Mouse (Mus musculus): ENCODE data around the gene Lyz1.
"Not testable (repeated sequence)": the region's sequence is repeated elsewhere in the genome, so short reads cannot be mapped to it uniquely, and the experiment has no call there.

Gene Lyz1

DNA sequence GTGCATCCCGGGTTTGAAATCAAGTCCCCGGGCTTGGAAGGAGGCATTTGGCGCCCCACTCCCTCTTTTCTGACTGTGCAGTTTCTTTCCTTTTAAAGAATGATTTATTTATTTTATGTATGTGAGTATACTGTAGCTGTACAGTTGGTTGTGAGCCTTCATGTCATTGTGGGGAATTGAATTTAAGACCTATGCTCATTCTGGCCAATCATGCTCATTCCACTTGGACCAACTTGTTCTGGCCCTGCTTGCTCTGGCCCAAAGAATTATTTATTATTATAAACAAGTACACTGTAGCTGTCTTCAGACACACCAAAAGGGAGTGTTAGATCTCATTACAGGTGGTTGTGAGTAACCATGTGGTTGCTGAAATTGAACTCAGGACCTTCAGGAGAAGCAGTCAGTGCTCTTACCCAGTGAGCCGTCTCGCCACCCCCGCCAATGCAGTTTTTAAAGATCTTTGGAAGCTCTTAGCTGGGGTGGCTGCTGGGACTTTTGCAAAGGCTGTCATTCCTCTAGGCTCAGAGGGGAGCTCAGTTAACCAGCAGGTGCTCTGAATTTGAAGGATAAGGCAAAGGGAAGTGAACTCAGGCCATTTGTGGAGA lies 6.2 kb downstream of the Lyz1 start:
- DNase-seq, result no peak

DNA sequence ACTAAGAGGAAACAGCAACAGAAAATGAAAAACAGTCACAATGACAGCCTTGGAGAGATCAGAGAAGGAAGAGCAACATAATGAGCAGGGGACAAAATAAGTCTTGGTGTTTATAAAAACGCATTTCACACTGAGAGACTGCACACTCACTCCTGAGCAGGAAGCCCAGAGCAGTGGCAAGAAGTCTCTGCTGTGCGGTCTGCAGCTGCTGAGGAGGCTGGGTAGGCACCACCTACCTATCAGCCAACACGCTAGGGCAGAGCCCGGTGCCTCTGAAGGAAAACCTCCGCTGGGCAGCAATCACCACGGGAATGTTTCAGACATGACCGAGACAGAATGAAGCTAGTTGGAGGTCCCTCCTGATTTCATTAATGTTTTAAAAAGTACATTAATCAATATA lies 7.1 kb downstream of the Lyz1 start:
- DNase-seq, result not testable (repeated sequence)

DNA sequence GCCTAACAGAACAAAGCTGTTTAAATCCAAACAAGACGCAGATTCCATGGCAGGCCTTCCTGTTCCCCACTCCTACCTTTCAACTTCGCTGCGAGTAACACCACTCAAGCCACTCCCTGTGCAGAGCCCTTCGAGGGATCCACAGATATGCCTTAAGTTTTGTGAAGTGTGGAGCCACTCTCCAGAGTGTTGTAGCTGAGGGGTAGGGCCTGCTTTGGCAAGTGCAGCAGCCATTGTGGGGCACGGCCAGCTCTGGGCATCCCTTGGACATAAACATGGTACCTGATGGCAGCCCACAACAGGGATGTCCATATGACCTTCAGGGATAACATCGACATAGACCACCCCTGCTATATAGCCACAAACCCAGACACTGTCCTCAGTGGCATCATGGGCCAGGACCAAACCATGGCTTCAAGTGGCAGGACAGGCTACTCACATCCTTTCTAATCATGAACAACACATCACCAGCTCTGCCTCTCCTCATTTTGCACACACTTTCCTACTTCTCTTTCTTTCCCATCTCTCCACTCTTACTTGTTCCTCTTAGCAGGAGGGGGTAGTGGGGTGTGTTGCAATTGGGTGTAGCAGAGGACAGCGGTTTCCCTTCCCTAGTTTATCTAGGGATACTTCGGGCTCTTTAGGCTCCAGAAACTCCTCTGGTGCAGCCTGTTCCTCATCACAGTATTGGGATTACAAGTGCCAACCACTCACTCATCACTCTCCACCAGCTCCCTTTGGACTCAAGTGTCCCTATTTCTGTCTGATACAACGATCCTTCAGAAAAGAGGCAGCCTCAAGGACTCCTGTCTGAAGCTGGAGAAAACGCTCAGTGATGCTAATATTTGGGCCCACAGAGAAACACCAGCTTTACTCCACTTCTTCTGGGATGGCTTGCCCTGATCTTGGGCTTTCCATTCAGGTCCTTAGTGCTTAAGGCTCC lies 7.8 kb downstream of the Lyz1 start:
- no peak for DNase-seq

GRCm38 (mm10) chr10:117283871-117284577 lies 8.6 kb downstream of the Lyz1 start:
- no peak for DNase-seq

- DNase-seq, result not testable (repeated sequence)
Observed at GRCm38 (mm10) chr10:117283196-117283595, 9.5 kb downstream of the Lyz1 start.

GRCm38 (mm10) chr10:117282551-117282950 lies 10.1 kb downstream of the Lyz1 start:
- DNase-seq, result no peak

- DNase-seq, result peak in 1 of 2 experiments; percentile 2
Observed at GRCm38 (mm10) chr10:117282049-117282448, 10.6 kb downstream of the Lyz1 start, which contains the start of gene Lyz2. Gene Lyz2 (minus strand): TSS chr10:117282321.

GRCm38 (mm10) chr10:117281381-117281920 lies 11.2 kb downstream of the Lyz1 start:
- DNase-seq, result no peak

GRCm38 (mm10) chr10:117280000-117280399 lies 12.7 kb downstream of the Lyz1 start:
- DNase-seq, result no peak

- not testable (repeated sequence) for DNase-seq
Observed at GRCm38 (mm10) chr10:117278510-117278909, 14.2 kb downstream of the Lyz1 start.

- not testable (repeated sequence) for DNase-seq
Observed at GRCm38 (mm10) chr10:117277779-117278178, 14.9 kb downstream of the Lyz1 start.

DNA sequence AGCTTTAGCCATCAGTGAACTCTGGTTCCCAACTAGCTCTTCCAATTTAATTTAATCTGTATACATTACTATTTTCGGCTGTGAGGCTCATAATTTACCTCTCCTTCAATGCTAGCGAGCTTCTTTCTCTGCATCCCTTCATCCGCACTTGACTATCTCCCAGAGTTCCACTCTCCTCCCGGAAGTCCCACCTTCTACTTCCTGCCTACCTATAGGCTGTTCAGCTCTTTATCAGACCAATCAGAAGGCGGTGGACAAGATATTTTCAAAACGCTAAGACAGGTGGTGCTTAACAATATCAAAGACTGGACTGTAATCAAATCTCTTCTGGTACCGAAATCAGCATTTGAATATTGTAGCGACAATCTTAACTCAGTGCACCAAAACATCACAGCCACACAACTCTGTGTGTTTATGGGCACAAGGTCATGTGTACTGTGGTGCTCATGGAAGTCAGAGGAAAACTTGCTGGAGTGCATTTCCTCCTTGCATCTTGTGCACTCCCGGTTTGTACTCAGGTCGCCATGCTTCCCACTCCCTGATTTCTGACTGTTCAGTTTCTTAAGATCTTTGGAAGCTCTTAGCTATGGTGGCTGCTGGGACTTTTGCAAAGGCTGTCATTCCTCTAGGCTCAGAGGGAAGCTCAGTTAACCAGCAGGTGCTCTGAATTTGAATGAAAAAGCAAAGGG lies 16.8 kb downstream of the Lyz1 start:
- DNase-seq, result no peak

GRCm38 (mm10) chr10:117274645-117275044 lies 18.0 kb downstream of the Lyz1 start:
- DNase-seq, result not testable (repeated sequence)

DNA sequence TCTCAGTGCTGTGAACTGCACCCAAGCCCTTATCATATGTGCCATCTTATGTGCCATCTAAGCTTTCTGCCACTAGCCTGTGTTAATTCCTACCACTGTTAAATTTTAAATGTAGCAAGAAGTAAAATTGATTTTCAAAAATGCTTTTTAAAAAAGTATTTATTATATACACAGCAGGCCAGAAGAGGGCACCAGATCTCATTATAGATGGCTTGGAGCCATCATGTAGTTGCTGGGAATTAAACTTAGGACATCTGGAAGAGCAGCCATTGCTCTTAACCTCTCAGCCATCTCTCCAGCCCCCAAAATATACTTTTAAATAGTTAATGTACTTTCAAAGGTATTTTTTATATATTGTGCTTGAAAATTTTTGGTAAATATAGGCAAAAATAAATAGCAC lies 20.6 kb downstream of the Lyz1 start:
- peak; percentile 7 to 23 for DNase-seq

- no peak for DNase-seq
Observed at GRCm38 (mm10) chr10:117259870-117260269, 32.8 kb downstream of the Lyz1 start.

DNA sequence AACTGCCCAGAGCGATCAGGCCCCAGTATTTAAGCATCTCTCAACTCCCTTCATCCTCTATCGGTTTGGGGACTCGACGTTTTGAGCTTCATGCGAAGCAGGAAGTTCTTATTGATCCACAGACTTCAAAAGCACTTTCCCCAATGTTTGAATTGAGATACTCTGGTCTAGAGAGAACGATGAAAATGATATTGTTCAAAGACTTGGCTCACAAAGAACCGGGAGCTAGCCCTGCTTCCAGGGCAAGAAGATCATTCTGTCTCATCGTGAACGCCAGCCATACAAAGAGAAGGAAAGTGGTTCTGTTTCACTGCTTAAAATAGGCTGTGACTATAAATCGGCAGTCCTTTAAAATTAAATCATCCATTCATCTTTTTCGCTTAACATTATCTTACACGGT lies 54.1 kb downstream of the Lyz1 start, which contains the start of gene 9530003J23Rik:
TSS of gene 9530003J23Rik (minus strand) at position 101 of the 400 bp plus-strand sequence.
- DNase-seq, result no peak
